Mouse (Mus musculus): ENCODE data around the gene Tmem108.

- TF ChIP-seq CTCF (IDR thresholded peaks at IDR 0.05; ENCODE audit: borderline replicate concordance, extremely low read depth, insufficient read depth, insufficient read length) (no peak), POLR2A (IDR thresholded peaks at IDR 0.05; ENCODE audit: borderline replicate concordance, extremely low read depth, insufficient read depth, insufficient read length, poor library complexity, severe bottlenecking) (no peak)
Observed at GRCm38 (mm10) chr9:103713230-103713629, 48.4 kb downstream of the Tmem108 start.

Measured in brain, embryonic 14.5 days (tissue).